Mouse (Mus musculus): ENCODE data around the gene Rpl36.

Rpl36 gene

GRCm38 (mm10) chr17:56655311-56655710 lies 42.1 kb downstream of the Rpl36 start:
- no peak for DNase-seq

- no peak for DNase-seq
Observed at GRCm38 (mm10) chr17:56656171-56656570, 43.0 kb downstream of the Rpl36 start.

- DNase-seq, result no peak
Observed at GRCm38 (mm10) chr17:56663659-56664058, 50.4 kb downstream of the Rpl36 start.
